10 mouse cellular contexts compared by ENCODE assay signal in the genomic region with DNA sequence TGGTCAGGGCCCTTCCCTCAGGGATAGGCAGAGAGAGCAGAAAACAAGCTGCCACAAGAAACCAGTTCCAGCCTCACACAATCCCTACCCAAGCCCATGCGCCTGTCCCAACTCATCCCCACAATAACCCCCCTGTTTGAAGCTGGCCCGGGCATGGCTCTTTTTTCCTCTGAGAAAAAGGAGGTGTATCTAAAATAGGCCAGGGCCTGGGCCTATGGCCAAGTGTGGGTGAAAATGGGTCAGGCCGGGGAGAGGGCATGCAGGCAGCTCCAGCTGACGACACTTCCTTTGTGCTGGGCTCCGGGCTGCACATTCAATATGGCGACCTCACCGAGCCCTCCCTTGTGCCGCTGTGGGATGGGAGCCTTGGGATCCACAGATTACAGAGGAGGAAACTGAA. TPM values are rescaled to one million over a fixed set of nuclear protein-coding genes. Genes with fewer than 3 reads are reported as not detected.
DNase-seq lines count a peak whose midpoint lies in the region; TF ChIP-seq lines count a peak whose summit lies in the region.
"Had no signal": no experiment of that assay in that cellular context is flagged by ENCODE, and none has a peak within 500 bp of the region (broad histone marks: within the 10 kb centered on the region; RNA-seq: fewer than 3 reads in every experiment).

No protein-coding gene starts in this region.

- DNase-seq in adrenal gland, adult 2 months = peak; percentile 67
- peak; percentile 75 for DNase-seq in adrenal gland, postnatal 14 days
- DNase-seq in gastrocnemius, adult 8-10 months (ENCODE audit: low spot score in 2 of 2) = peak; percentile 36 to 59
- DNase-seq in layer of hippocampus, adult 9-11 months = peak; percentile 52
- no peak for DNase-seq in lung, postnatal 36 days
- no peak for DNase-seq in thymus, adult 2 months
- DNase-seq in testis, postnatal 10 days (ENCODE audit: low spot score) = no peak
- DNase-seq: kidney, postnatal 36 days had no signal

- no peak for TF ChIP-seq POLR2A in thymus, adult 2 months (IDR thresholded peaks at IDR 0.05; ENCODE audit: control insufficient read depth, extremely low read depth, insufficient read depth, low read length, poor library complexity)

- no peak overlapping the region for H3K4me3 ChIP-seq in thymus, adult 2 months (ENCODE audit: control insufficient read depth, insufficient read depth, low read length)

- H3K4me1 ChIP-seq in thymus, adult 2 months (replicated peaks; ENCODE audit: control insufficient read depth, insufficient read depth, low read length) = no peaks in the 10 kb centered on the region

- TF ChIP-seq CTCF in thymus, adult 2 months (IDR thresholded peaks at IDR 0.05; ENCODE audit: borderline replicate concordance, control insufficient read depth, extremely low read depth, insufficient read depth, low read length, poor library complexity) = no peak

- H3K27ac ChIP-seq in thymus, adult 2 months (ENCODE audit: control insufficient read depth, insufficient read depth, low read length) = no peak overlapping the region

- no peaks in the 10 kb centered on the region for H3K27me3 ChIP-seq in thymus, adult 2 months (ENCODE audit: control insufficient read depth, insufficient read depth, low read length)

- H3K36me3 ChIP-seq in thymus, adult 2 months (ENCODE audit: control insufficient read depth, insufficient read depth, low read length) = no peaks in the 10 kb centered on the region

- 89% methylated on average over 8 of the region's 8 CpGs for WGBS in thymus, adult 2 months

RNA-seq across cellular contexts. Expression of a gene that starts 26.4 kb away (rescaled TPM):
- not detected for total RNA-seq in adrenal gland, adult 2 months (2021)
- not detected in 2 replicates for polyA plus RNA-seq in adrenal gland, adult 2 months (2012; rRNA removed)
- total RNA-seq in adrenal gland, postnatal 14 days (2021) = not detected in 2 replicates
- not detected for total RNA-seq in gastrocnemius, adult 8-10 months (2022)
- 0.20 TPM in 1 of 2 replicates, not detected in the other for polyA plus RNA-seq in thymus, adult 2 months (2012; rRNA removed)
- polyA plus RNA-seq: embryonic facial prominence, embryonic 14.5 days; lung, embryonic 16.5 days had no signal

RNA-seq across cellular contexts. Expression of a gene that starts 27.9 kb away (rescaled TPM):
- 10 to 100 TPM; 20.6 to 22.5 TPM for total RNA-seq in adrenal gland, adult 2 months (2021)
- 7.1 and 8.7 TPM in 2 replicates for polyA plus RNA-seq in adrenal gland, adult 2 months (2012; rRNA removed)
- total RNA-seq in adrenal gland, postnatal 14 days (2021) = 36.7 and 37.5 TPM in 2 replicates
- 1 to 10 TPM; 5.0 to 7.0 (median 5.4) TPM for total RNA-seq in gastrocnemius, adult 8-10 months (2022)
- 9.2 and 10.0 TPM in 2 replicates for polyA plus RNA-seq in thymus, adult 2 months (2012; rRNA removed)

RNA-seq across cellular contexts. Expression of a gene that starts 37.9 kb away (rescaled TPM):
- under 1 TPM; 0.23 to 0.31 TPM for total RNA-seq in adrenal gland, adult 2 months (2021)
- polyA plus RNA-seq in adrenal gland, adult 2 months (2012; rRNA removed) = 0.91 and 1.9 TPM in 2 replicates
- 1.4 and 2.2 TPM in 2 replicates for total RNA-seq in adrenal gland, postnatal 14 days (2021)
- under 1 TPM in 2 of 4 experiments, not detected in 2; 0.41 to 0.83 TPM for total RNA-seq in gastrocnemius, adult 8-10 months (2022)
- polyA plus RNA-seq in thymus, adult 2 months (2012; rRNA removed) = 2.3 and 4.8 TPM in 2 replicates

Comparison
In these comparisons a context has a peak if more than half of its experiments do, and no peak if none do; other contexts are left out.
1. DNase-seq: peak in adrenal gland, adult 2 months (single experiment), adrenal gland, postnatal 14 days (single experiment), gastrocnemius, adult 8-10 months (2 of 2) and layer of hippocampus, adult 9-11 months (single experiment); none in lung, postnatal 36 days (single experiment), thymus, adult 2 months (single experiment) and testis, postnatal 10 days (single experiment).